25 mouse cellular contexts compared by ENCODE assay signal in genomic region chr2:129247707-129248121, GRCm38 (mm10). TPM values are rescaled to one million over a fixed set of nuclear protein-coding genes. Genes with fewer than 3 reads are reported as not detected.
A peak's percentile ranks its signal among the peaks of the same experiment; 100 is the strongest.
DNase-seq lines count a peak whose midpoint lies in the region; ATAC-seq and TF ChIP-seq lines count a peak whose summit lies in the region.
"Had no signal": no experiment of that assay in that cellular context is flagged by ENCODE, and none has a peak within 500 bp of the region (broad histone marks: within the 10 kb centered on the region; RNA-seq: fewer than 3 reads in every experiment).

No protein-coding gene starts in this region.

- H3K4me3 ChIP-seq in liver, adult 2 months (ENCODE audit: insufficient read depth, low read depth, low read length): no peak overlapping the region
- no peak overlapping the region for H3K4me3 ChIP-seq in forebrain, embryonic 15.5 days
- H3K4me3 ChIP-seq in midbrain, embryonic 14.5 days (replicated peaks; ENCODE audit: low read depth, low read length): no peak overlapping the region
- H3K4me3 ChIP-seq: forebrain, embryonic 12.5 days; heart, embryonic 12.5 days; hindbrain, embryonic 13.5 days; left cerebral cortex, adult 2 months; liver, embryonic 15.5 days; midbrain, embryonic 15.5 days; myocyte had no signal

- H3K27ac ChIP-seq in liver, adult 2 months (replicated peaks; ENCODE audit: insufficient read depth, low read depth, low read length): no peak overlapping the region
- H3K27ac ChIP-seq in forebrain, embryonic 15.5 days (replicated peaks): no peak overlapping the region
- no peak overlapping the region for H3K27ac ChIP-seq in midbrain, embryonic 14.5 days (replicated peaks; ENCODE audit: low read depth, low read length)
- H3K27ac ChIP-seq: forebrain, embryonic 12.5 days; hindbrain, embryonic 13.5 days; left cerebral cortex, adult 2 months; liver, embryonic 15.5 days; midbrain, embryonic 15.5 days had no signal

- no peak for TF ChIP-seq CTCF in liver, adult 2 months (IDR thresholded peaks at IDR 0.05; ENCODE audit: low read depth, low read length)

- H3K4me2 ChIP-seq in forebrain, embryonic 15.5 days (replicated peaks): no peak overlapping the region
- no peak overlapping the region for H3K4me2 ChIP-seq in midbrain, embryonic 14.5 days (ENCODE audit: low read length)
- H3K4me2 ChIP-seq: forebrain, embryonic 12.5 days; heart, embryonic 12.5 days; hindbrain, embryonic 13.5 days; liver, embryonic 15.5 days; midbrain, embryonic 15.5 days had no signal

- no peaks in the 10 kb centered on the region for H3K9me3 ChIP-seq in forebrain, embryonic 15.5 days
- H3K9me3 ChIP-seq in midbrain, embryonic 14.5 days (ENCODE audit: control insufficient read depth, low read length): no peaks in the 10 kb centered on the region
- H3K9me3 ChIP-seq: forebrain, embryonic 12.5 days; G1E; heart, embryonic 12.5 days; hindbrain, embryonic 13.5 days; liver, embryonic 15.5 days; midbrain, embryonic 15.5 days had no signal

- H3K9ac ChIP-seq in liver, adult 2 months (ENCODE audit: low read depth, low read length): no peak overlapping the region
- H3K9ac ChIP-seq in forebrain, embryonic 15.5 days (replicated peaks): no peak overlapping the region
- H3K9ac ChIP-seq in midbrain, embryonic 14.5 days (replicated peaks; ENCODE audit: low read length): no peak overlapping the region
- H3K9ac ChIP-seq: forebrain, embryonic 12.5 days; heart, embryonic 12.5 days; hindbrain, embryonic 13.5 days; liver, embryonic 15.5 days; midbrain, embryonic 15.5 days had no signal

- no peak for ATAC-seq in forebrain, embryonic 15.5 days (replicated peaks)
- no peak for ATAC-seq in midbrain, embryonic 14.5 days (ENCODE audit: low FRiP score, low TSS enrichment)
- ATAC-seq: inflammation-experienced regulatory T-cells, adult 6 months; midbrain, embryonic 15.5 days had no signal

- H3K4me1 ChIP-seq in liver, adult 2 months (ENCODE audit: control insufficient read depth, insufficient read depth, low read length): 0 out of 2 replicates have a peak, but pooled peaks cover 4% of the 10 kb centered on the region
- no peaks in the 10 kb centered on the region for H3K4me1 ChIP-seq in forebrain, embryonic 15.5 days
- H3K4me1 ChIP-seq in midbrain, embryonic 14.5 days (ENCODE audit: control insufficient read depth, insufficient read depth, low read length): no peaks in the 10 kb centered on the region
- H3K4me1 ChIP-seq: forebrain, embryonic 12.5 days; hindbrain, embryonic 13.5 days; midbrain, embryonic 15.5 days had no signal

- no peaks in the 10 kb centered on the region for H3K79me2 ChIP-seq in liver, adult 2 months (ENCODE audit: control insufficient read depth, insufficient read depth, low read length)

- H3K36me3 ChIP-seq in liver, adult 2 months (ENCODE audit: control insufficient read depth, insufficient read depth, low read length): no peaks in the 10 kb centered on the region
- H3K36me3 ChIP-seq in forebrain, embryonic 15.5 days: no peaks in the 10 kb centered on the region
- H3K36me3 ChIP-seq in midbrain, embryonic 14.5 days (ENCODE audit: control insufficient read depth, insufficient read depth, low read length): no peaks in the 10 kb centered on the region
- H3K36me3 ChIP-seq: forebrain, embryonic 12.5 days; G1E; heart, embryonic 12.5 days; hindbrain, embryonic 13.5 days; liver, embryonic 15.5 days; midbrain, embryonic 15.5 days had no signal

- no peaks in the 10 kb centered on the region for H3K27me3 ChIP-seq in liver, adult 2 months (ENCODE audit: control insufficient read depth, insufficient read depth, low read length)
- H3K27me3 ChIP-seq in forebrain, embryonic 15.5 days: no peaks in the 10 kb centered on the region
- H3K27me3 ChIP-seq in midbrain, embryonic 14.5 days (ENCODE audit: control insufficient read depth, insufficient read depth, low read length): no peaks in the 10 kb centered on the region
- H3K27me3 ChIP-seq: forebrain, embryonic 12.5 days; heart, embryonic 12.5 days; hindbrain, embryonic 13.5 days; liver, embryonic 15.5 days; midbrain, embryonic 15.5 days had no signal

- TF ChIP-seq POLR2A in liver, adult 2 months (IDR thresholded peaks at IDR 0.05; ENCODE audit: extremely low read depth, insufficient read depth, low read length): no peak

- DNase-seq in liver, adult 2 months (ENCODE audit: extremely low read depth, low read depth, low spot score): peak; percentile 33
- no peak for DNase-seq in liver
- DNase-seq in R1 (ENCODE audit: low read depth, low spot score): peak; percentile 87
- DNase-seq in kidney, adult 8-10 months: peak; percentile 84 to 93
- peak; percentile 89 for DNase-seq in large intestine, adult 2 months (ENCODE audit: low read depth, low spot score)
- no peak for DNase-seq in midbrain, embryonic 14.5 days
- no peak for DNase-seq in Muller cell, postnatal 12 days (ENCODE audit: inconsistent ontology term)
- DNase-seq: cerebellum, adult 9-10 months; gastrocnemius, postnatal 25 days; heart, postnatal 14 days; layer of hippocampus, adult 9-11 months; left cerebral cortex, postnatal 4 days; lung, postnatal 10 days; right cerebral cortex, postnatal 14 days; thymus, adult 18-20 months had no signal

- 91% methylated on average over 7 of the region's 7 CpGs for WGBS in liver, adult 2 months
- WGBS in large intestine, adult 2 months: 36% methylated on average over 7 of the region's 7 CpGs
- WGBS in forebrain, embryonic 15.5 days: 91% methylated on average over 7 of the region's 7 CpGs
- 91% methylated on average over 7 of the region's 7 CpGs for WGBS in midbrain, embryonic 14.5 days

RNA-seq across cellular contexts. Expression of gene Slc20a1, which starts 49.1 kb away (rescaled TPM):
- total RNA-seq in liver, adult 2 months (2014; rRNA removed): 24.9 and 36.0 TPM in 2 replicates
- polyA plus RNA-seq in liver, adult 2 months (2012; rRNA removed): 7.8 and 9.4 TPM in 2 replicates
- polyA plus RNA-seq in large intestine, adult 2 months (2012; rRNA removed): 10.1 and 10.2 TPM in 2 replicates
- 58.8 TPM in 2 replicates for polyA plus RNA-seq in forebrain, embryonic 15.5 days (2015; fragmentation: Nextera tagmentation; extraction: Ambion mirVana)
- polyA plus RNA-seq in midbrain, embryonic 14.5 days (2014; fragmentation: Nextera tagmentation; extraction: Ambion mirVana): 42.0 and 59.0 TPM in 2 replicates

RNA-seq across cellular contexts. Expression of gene Ckap2l, which starts 49.3 kb away (rescaled TPM):
- total RNA-seq in liver, adult 2 months (2014; rRNA removed): 0.09 and 0.60 TPM in 2 replicates
- polyA plus RNA-seq in liver, adult 2 months (2012; rRNA removed): 0.04 TPM in 1 of 2 replicates, not detected in the other
- polyA plus RNA-seq in large intestine, adult 2 months (2012; rRNA removed): 2.2 and 3.8 TPM in 2 replicates
- 22.2 and 24.3 TPM in 2 replicates for polyA plus RNA-seq in forebrain, embryonic 15.5 days (2015; fragmentation: Nextera tagmentation; extraction: Ambion mirVana)
- polyA plus RNA-seq in midbrain, embryonic 14.5 days (2014; fragmentation: Nextera tagmentation; extraction: Ambion mirVana): 7.4 and 13.5 TPM in 2 replicates

Comparison
In these comparisons a context has a peak if more than half of its experiments do, and no peak if none do; other contexts are left out.
1. DNase-seq: peak in liver, adult 2 months (single experiment), R1 (single experiment), kidney, adult 8-10 months (2 of 2) and large intestine, adult 2 months (single experiment); none in liver (single experiment), midbrain, embryonic 14.5 days (single experiment) and Muller cell, postnatal 12 days (single experiment).